Mouse (Mus musculus): Measurements from ENCODE around the gene Glud1. TPM values are rescaled to one million over a fixed set of nuclear protein-coding genes. Genes with fewer than 3 reads are reported as not detected.
A peak's percentile ranks its signal among the peaks of the same experiment; 100 is the strongest.

Glud1 gene
- polyA plus RNA-seq (2015; fragmentation: Nextera tagmentation; extraction: Ambion mirVana), result 145 and 155 TPM in 2 replicates

DNA sequence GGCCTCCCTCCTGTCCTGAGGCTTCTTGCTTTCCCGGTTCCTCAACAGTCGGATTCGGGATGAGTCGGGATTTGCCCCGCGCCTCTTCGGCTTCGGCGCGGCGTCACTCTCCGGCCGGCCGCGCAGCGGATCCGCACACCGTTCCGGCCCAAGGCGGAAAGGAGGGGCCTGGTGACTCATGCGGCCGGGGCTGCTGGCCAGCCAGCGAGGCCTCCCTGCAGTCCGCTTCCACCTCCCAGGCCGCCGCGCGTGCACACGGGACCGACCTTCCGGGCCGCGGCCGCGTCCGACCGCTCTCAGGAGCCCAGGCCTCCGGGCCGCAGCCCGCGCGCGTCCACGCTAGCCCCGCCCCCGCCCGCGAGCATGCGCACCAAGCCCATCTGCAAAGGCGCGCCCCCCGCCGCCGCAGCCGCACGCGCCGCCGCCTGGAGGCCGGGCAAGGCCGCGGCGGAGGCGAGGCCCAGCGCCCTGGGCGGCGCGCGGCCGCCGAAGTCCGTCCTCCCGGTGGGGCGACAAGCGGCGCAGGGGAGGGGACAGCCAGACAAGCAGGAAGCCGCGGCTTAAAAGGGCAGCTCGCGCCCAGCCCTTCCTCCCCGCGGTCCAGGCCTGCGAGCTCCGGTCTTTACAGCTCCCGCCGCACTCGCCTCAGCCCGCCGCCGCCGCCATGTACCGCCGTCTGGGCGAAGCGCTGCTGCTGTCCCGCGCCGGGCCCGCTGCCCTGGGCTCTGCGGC is at the start of gene Glud1, which contains the start of gene Shld2:
Glud1 (plus strand) TSS at position 494 of the 732 bp plus-strand sequence.
Shld2 (minus strand) TSS at position 260 of the 732 bp plus-strand sequence.
- H3K36me3 ChIP-seq (ENCODE audit: control insufficient read depth, insufficient read depth), result no peaks in the 10 kb centered on the region
- peaks cover 13% of the 10 kb centered on the region for H3K4me1 ChIP-seq (ENCODE audit: control insufficient read depth, low read depth, low read length)
- under 1% methylated on average over 82 of the region's 100 CpGs for WGBS (ENCODE audit: insufficient replicate concordance)
- peak within 1 kb of the TSS; percentile 82 for H3K4me3 ChIP-seq (ENCODE audit: low read depth, low read length)
- peak within 1 kb of the TSS; percentile 96 for H3K4me2 ChIP-seq (ENCODE audit: low read depth, low read length)
- H3K27ac ChIP-seq (ENCODE audit: low read length), result peak within 1 kb of the TSS; percentile 79
- H3K9me3 ChIP-seq (replicated peaks; ENCODE audit: control insufficient read depth, low read length), result no peaks in the 10 kb centered on the region
- H3K9ac ChIP-seq (ENCODE audit: low read depth, low read length), result peak within 1 kb of the TSS; percentile 78
- ATAC-seq (ENCODE audit: low read depth), result peak; percentile 92
- no peaks in the 10 kb centered on the region for H3K27me3 ChIP-seq (ENCODE audit: control insufficient read depth, insufficient read depth, low read depth, low read length)

DNA sequence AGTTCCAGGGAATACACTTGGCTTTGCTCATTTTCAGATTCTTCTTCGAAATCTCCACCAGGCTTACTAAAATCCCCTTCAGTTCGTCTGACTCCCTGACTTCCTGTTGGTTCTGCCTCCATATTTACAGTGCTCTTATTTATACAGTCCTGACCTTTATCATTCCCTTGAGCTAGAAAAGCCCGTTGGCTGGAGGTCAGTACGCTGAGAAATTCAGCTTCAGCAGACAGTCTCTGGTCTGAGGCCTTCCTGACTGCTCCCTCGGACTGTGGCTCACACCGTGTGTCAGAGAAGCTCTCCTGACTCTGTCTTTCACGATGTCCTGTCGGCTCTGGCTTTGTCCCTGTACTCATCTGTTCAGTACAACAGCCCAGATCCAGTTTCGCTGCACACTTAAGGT is 42.5 kb upstream of the Glud1 start:
- Histone ChIP-seq H3K27me3 (ENCODE audit: control insufficient read depth, insufficient read depth, low read depth, low read length) (no peaks in the 10 kb centered on the region), H3K4me3 (ENCODE audit: low read depth, low read length) (no peak overlapping the region), H3K36me3 (ENCODE audit: control insufficient read depth, insufficient read depth) (no peaks in the 10 kb centered on the region), H3K27ac (ENCODE audit: low read length) (peak overlapping the region; percentile 58; the same call in 1 of the 2 replicates), H3K9me3 (replicated peaks; ENCODE audit: control insufficient read depth, low read length) (no peaks in the 10 kb centered on the region), H3K4me2 (ENCODE audit: low read depth, low read length) (no peak overlapping the region), H3K9ac (ENCODE audit: low read depth, low read length) (no peak overlapping the region), H3K4me1 (ENCODE audit: control insufficient read depth, low read depth, low read length) (no peaks in the 10 kb centered on the region)
- WGBS (ENCODE audit: insufficient replicate concordance), result 60% methylated on average over 9 of the region's 9 CpGs
- ATAC-seq (ENCODE audit: low read depth), result peak; percentile 67

DNA sequence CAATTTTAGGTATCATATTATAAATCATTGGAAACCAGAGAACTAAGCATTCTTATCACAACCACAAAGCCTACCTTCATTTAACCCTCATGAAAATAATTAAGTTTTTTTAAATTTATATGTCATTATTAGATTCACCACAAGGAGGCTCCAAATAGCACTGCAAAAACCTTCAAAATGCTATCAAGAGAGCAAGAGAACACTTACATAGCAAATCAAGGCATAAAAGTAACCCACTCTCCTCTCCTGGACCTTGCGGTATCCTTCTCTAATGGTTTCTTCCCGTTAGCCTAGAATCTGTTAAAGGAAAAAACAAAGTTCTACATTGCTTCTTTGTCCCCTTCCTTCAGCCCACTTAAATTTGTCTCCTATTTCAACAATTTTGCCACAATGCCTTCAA is 37.2 kb upstream of the Glud1 start:
- Histone ChIP-seq H3K4me1 (ENCODE audit: control insufficient read depth, low read depth, low read length) (no peaks in the 10 kb centered on the region), H3K4me3 (ENCODE audit: low read depth, low read length) (no peak overlapping the region), H3K27ac (ENCODE audit: low read length) (no peak overlapping the region), H3K9ac (ENCODE audit: low read depth, low read length) (no peak overlapping the region), H3K27me3 (ENCODE audit: control insufficient read depth, insufficient read depth, low read depth, low read length) (no peaks in the 10 kb centered on the region), H3K9me3 (replicated peaks; ENCODE audit: control insufficient read depth, low read length) (no peaks in the 10 kb centered on the region), H3K36me3 (ENCODE audit: control insufficient read depth, insufficient read depth) (no peaks in the 10 kb centered on the region), H3K4me2 (ENCODE audit: low read depth, low read length) (no peak overlapping the region)
- no peak for ATAC-seq (ENCODE audit: low read depth)
- WGBS (ENCODE audit: insufficient replicate concordance), result 40% methylated on average over 2 of the region's 2 CpGs

DNA sequence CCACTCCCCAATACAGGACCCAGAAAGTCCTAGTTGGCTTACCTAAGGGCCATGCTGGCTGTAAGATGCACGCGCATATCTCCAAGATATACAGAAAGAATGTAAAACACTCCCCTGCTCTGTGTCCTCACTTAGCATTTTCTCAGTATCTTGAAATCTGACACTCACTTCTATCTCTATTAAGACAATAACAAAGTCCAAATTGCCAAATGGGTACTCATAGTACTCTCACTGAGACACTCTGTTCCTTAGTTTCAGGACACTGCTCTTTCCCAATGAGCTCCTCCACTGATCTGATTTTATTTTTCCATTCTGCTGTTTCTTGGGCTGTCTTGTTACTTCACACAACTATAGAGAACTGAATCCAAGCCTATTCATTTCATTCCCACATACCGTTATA is 36.4 kb upstream of the Glud1 start:
- Histone ChIP-seq H3K9me3 (replicated peaks; ENCODE audit: control insufficient read depth, low read length) (no peaks in the 10 kb centered on the region), H3K4me3 (ENCODE audit: low read depth, low read length) (no peak overlapping the region), H3K27ac (ENCODE audit: low read length) (0 out of 2 replicates have a peak overlapping the region, but pooled peaks have one; percentile 38), H3K4me1 (ENCODE audit: control insufficient read depth, low read depth, low read length) (no peaks in the 10 kb centered on the region), H3K9ac (ENCODE audit: low read depth, low read length) (no peak overlapping the region), H3K4me2 (ENCODE audit: low read depth, low read length) (no peak overlapping the region), H3K36me3 (ENCODE audit: control insufficient read depth, insufficient read depth) (no peaks in the 10 kb centered on the region), H3K27me3 (ENCODE audit: control insufficient read depth, insufficient read depth, low read depth, low read length) (no peaks in the 10 kb centered on the region)
- 0 out of 2 replicates have a peak, but pooled peaks have one; percentile 25 for ATAC-seq (ENCODE audit: low read depth)
- 84% methylated on average over 3 of the region's 3 CpGs for WGBS (ENCODE audit: insufficient replicate concordance)

DNA sequence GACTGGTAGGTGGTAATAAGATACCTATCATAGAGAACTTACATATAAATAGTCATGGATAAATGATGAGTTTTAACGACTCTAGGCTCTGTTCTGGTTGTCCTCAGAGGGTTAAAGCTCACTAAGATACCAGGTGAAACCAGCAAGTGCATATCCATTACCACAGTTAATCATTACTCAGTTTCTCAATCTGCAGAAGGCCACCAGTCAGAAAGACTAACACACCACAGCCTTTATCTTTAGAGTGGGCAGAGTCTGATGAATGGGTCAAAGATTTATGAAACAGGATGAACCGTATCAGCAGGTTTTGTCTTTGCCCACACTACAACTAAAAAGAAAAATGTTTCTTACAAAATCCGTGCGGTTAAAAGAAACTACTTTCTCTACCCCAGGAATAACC is 35.3 kb upstream of the Glud1 start:
- Histone ChIP-seq H3K4me1 (ENCODE audit: control insufficient read depth, low read depth, low read length) (no peaks in the 10 kb centered on the region), H3K27ac (ENCODE audit: low read length) (peak overlapping the region; percentile 69), H3K4me2 (ENCODE audit: low read depth, low read length) (peak overlapping the region; percentile 11; the same call in 1 of the 2 replicates), H3K36me3 (ENCODE audit: control insufficient read depth, insufficient read depth) (no peaks in the 10 kb centered on the region), H3K9ac (ENCODE audit: low read depth, low read length) (no peak overlapping the region), H3K4me3 (ENCODE audit: low read depth, low read length) (no peak overlapping the region), H3K9me3 (replicated peaks; ENCODE audit: control insufficient read depth, low read length) (no peaks in the 10 kb centered on the region), H3K27me3 (ENCODE audit: control insufficient read depth, insufficient read depth, low read depth, low read length) (no peaks in the 10 kb centered on the region)
- 57% methylated on average over 4 of the region's 4 CpGs for WGBS (ENCODE audit: insufficient replicate concordance)
- ATAC-seq (ENCODE audit: low read depth), result peak; percentile 91

DNA sequence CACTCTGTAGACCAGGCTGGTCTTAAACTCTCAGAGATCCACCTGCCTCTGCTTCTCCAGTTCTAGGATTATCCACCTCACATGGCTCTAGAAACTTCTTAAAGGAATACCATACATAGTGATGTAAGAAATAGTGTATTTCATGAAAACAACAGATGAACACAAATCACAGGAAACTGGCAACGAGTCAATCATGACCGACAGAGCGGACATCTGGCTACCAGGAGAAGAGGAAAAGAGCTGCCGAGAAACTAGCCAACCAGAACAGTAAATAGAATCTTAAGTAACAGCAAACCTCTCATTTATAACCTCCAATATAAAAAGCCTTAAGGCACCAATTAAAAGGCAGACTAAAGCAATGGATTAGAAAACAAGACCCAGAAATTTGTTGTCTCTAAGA is 30.8 kb upstream of the Glud1 start:
- Histone ChIP-seq H3K4me3 (ENCODE audit: low read depth, low read length) (no peak overlapping the region), H3K9ac (ENCODE audit: low read depth, low read length) (no peak overlapping the region), H3K36me3 (ENCODE audit: control insufficient read depth, insufficient read depth) (no peaks in the 10 kb centered on the region), H3K4me1 (ENCODE audit: control insufficient read depth, low read depth, low read length) (no peaks in the 10 kb centered on the region), H3K27ac (ENCODE audit: low read length) (no peak overlapping the region), H3K27me3 (ENCODE audit: control insufficient read depth, insufficient read depth, low read depth, low read length) (no peaks in the 10 kb centered on the region), H3K4me2 (ENCODE audit: low read depth, low read length) (no peak overlapping the region), H3K9me3 (replicated peaks; ENCODE audit: control insufficient read depth, low read length) (no peaks in the 10 kb centered on the region)
- WGBS (ENCODE audit: insufficient replicate concordance), result 60% methylated on average over 4 of the region's 4 CpGs
- no peak for ATAC-seq (ENCODE audit: low read depth)

DNA sequence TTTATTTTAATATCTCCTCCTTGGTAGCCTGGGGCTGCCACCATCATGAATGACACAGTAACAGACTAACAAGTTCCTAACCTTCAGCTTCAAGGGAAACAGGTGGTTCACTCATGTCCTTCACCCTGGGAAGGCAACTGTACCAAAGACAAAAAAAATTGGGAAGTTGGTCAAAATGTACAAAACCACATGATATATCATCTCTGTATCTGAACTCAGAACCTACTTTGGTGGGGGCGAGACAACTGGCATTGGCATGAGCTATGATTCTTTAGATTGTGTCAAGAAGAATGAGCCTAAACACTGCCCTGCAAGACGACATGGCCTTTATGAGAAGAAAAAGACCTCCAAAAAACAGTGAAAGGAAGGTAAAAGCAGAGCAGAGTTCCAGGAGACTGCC is 29.7 kb upstream of the Glud1 start:
- H3K9me3 ChIP-seq (replicated peaks; ENCODE audit: control insufficient read depth, low read length), result no peaks in the 10 kb centered on the region
- 39% methylated on average over 2 of the region's 2 CpGs for WGBS (ENCODE audit: insufficient replicate concordance)
- no peak overlapping the region for H3K4me2 ChIP-seq (ENCODE audit: low read depth, low read length)
- no peak overlapping the region for H3K4me3 ChIP-seq (ENCODE audit: low read depth, low read length)
- no peak for ATAC-seq (ENCODE audit: low read depth)
- H3K9ac ChIP-seq (ENCODE audit: low read depth, low read length), result no peak overlapping the region
- no peaks in the 10 kb centered on the region for H3K4me1 ChIP-seq (ENCODE audit: control insufficient read depth, low read depth, low read length)
- no peaks in the 10 kb centered on the region for H3K27me3 ChIP-seq (ENCODE audit: control insufficient read depth, insufficient read depth, low read depth, low read length)
- H3K27ac ChIP-seq (ENCODE audit: low read length), result no peak overlapping the region
- H3K36me3 ChIP-seq (ENCODE audit: control insufficient read depth, insufficient read depth), result no peaks in the 10 kb centered on the region

DNA sequence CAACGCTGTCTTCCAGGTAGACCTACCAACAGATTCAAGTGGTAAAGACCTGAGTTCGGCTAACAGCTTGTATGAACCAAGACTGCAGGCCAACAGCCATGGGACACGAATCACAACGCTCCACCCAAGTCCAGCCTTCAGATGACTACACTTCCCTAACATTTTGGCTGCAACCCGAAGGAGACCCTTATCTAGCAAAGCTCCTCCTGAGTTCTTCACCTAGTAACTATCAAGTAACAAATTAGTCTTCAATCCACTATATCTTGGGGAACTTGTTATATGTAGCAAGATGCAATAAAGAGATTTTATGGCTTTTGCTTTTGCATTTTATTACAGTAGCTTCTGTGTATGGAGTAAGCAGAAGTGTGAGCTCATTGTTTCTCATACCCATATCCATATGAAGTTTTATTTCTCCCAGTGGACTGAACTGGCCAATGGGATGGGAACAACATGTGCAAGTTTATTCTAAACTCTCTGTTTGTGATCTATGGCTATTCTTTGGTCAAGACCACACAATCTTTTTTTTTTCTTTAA is 28.7 kb upstream of the Glud1 start:
- H3K4me3 ChIP-seq (ENCODE audit: low read depth, low read length), result no peak overlapping the region
- no peaks in the 10 kb centered on the region for H3K27me3 ChIP-seq (ENCODE audit: control insufficient read depth, insufficient read depth, low read depth, low read length)
- H3K36me3 ChIP-seq (ENCODE audit: control insufficient read depth, insufficient read depth), result no peaks in the 10 kb centered on the region
- no peaks in the 10 kb centered on the region for H3K4me1 ChIP-seq (ENCODE audit: control insufficient read depth, low read depth, low read length)
- WGBS (ENCODE audit: insufficient replicate concordance), result 77% methylated on average over 5 of the region's 5 CpGs
- no peak overlapping the region for H3K4me2 ChIP-seq (ENCODE audit: low read depth, low read length)
- H3K27ac ChIP-seq (ENCODE audit: low read length), result no peak overlapping the region
- ATAC-seq (ENCODE audit: low read depth), result no peak
- no peaks in the 10 kb centered on the region for H3K9me3 ChIP-seq (replicated peaks; ENCODE audit: control insufficient read depth, low read length)
- H3K9ac ChIP-seq (ENCODE audit: low read depth, low read length), result no peak overlapping the region

GRCm38 (mm10) chr14:34288396-34288795 is 22.1 kb upstream of the Glud1 start:
- Histone ChIP-seq H3K9me3 (replicated peaks; ENCODE audit: control insufficient read depth, low read length) (no peaks in the 10 kb centered on the region), H3K4me2 (ENCODE audit: low read depth, low read length) (no peak overlapping the region), H3K36me3 (ENCODE audit: control insufficient read depth, insufficient read depth) (no peaks in the 10 kb centered on the region), H3K27ac (ENCODE audit: low read length) (no peak overlapping the region), H3K9ac (ENCODE audit: low read depth, low read length) (no peak overlapping the region), H3K4me3 (ENCODE audit: low read depth, low read length) (no peak overlapping the region), H3K4me1 (ENCODE audit: control insufficient read depth, low read depth, low read length) (no peaks in the 10 kb centered on the region), H3K27me3 (ENCODE audit: control insufficient read depth, insufficient read depth, low read depth, low read length) (no peaks in the 10 kb centered on the region)
- no peak for ATAC-seq (ENCODE audit: low read depth)
- 33% methylated on average over 2 of the region's 2 CpGs for WGBS (ENCODE audit: insufficient replicate concordance)
